Mouse (Mus musculus) spleen, postnatal 14 days (tissue): ENCODE results near the gene Ppp1r21.
A peak's percentile ranks its signal among the peaks of the same experiment; 100 is the strongest.

Source experiments
- DNase-seq, 2 experiments: peaks; one replicate each; pipeline ENCODE4 v3.0.0; 2021 to 2022; ENCODE audit warnings: low spot score in 2 of 2

Ppp1r21 gene

GRCm38 (mm10) chr17:88574811-88575210 lies 44.9 kb downstream of the Ppp1r21 start:
- DNase-seq: no peak

GRCm38 (mm10) chr17:88578522-88579242 lies 48.8 kb downstream of the Ppp1r21 start:
- no peak for DNase-seq

- no peak for DNase-seq
Observed at GRCm38 (mm10) chr17:88580556-88580955, 50.6 kb downstream of the Ppp1r21 start.

GRCm38 (mm10) chr17:88581511-88582021 lies 51.6 kb downstream of the Ppp1r21 start:
- DNase-seq: peak in 1 of 2 experiments; percentile 19

- DNase-seq: no peak
Observed at GRCm38 (mm10) chr17:88582999-88583398, 53.1 kb downstream of the Ppp1r21 start.

GRCm38 (mm10) chr17:88583411-88583810 lies 53.5 kb downstream of the Ppp1r21 start:
- DNase-seq: no peak

GRCm38 (mm10) chr17:88587371-88587770 lies 57.5 kb downstream of the Ppp1r21 start:
- DNase-seq: no peak

GRCm38 (mm10) chr17:88588228-88588627 lies 58.3 kb downstream of the Ppp1r21 start:
- DNase-seq: no peak

GRCm38 (mm10) chr17:88590251-88590650 lies 60.3 kb downstream of the Ppp1r21 start:
- DNase-seq: no peak

GRCm38 (mm10) chr17:88595071-88595470 lies 65.2 kb downstream of the Ppp1r21 start:
- DNase-seq: no peak

GRCm38 (mm10) chr17:88596068-88596467 lies 66.2 kb downstream of the Ppp1r21 start:
- DNase-seq: no peak

- DNase-seq: no peak
Observed at GRCm38 (mm10) chr17:88596544-88597221, 66.8 kb downstream of the Ppp1r21 start.

GRCm38 (mm10) chr17:88597222-88598055 lies 67.5 kb downstream of the Ppp1r21 start, which contains the start of gene Ston1:
TSS of gene Ston1 (plus strand) at chr17:88597684.
- DNase-seq: peak; percentile 37 to 39

GRCm38 (mm10) chr17:88598056-88598420 lies 68.1 kb downstream of the Ppp1r21 start:
- no peak for DNase-seq

GRCm38 (mm10) chr17:88598570-88599368 lies 68.9 kb downstream of the Ppp1r21 start:
- DNase-seq: no peak

- no peak for DNase-seq
Observed at GRCm38 (mm10) chr17:88600492-88601026, 70.6 kb downstream of the Ppp1r21 start.

- no peak for DNase-seq
Observed at GRCm38 (mm10) chr17:88603943-88604342, 74.0 kb downstream of the Ppp1r21 start.

- no peak for DNase-seq
Observed at GRCm38 (mm10) chr17:88606056-88606455, 76.1 kb downstream of the Ppp1r21 start.

- no peak for DNase-seq
Observed at GRCm38 (mm10) chr17:88609361-88609760, 79.4 kb downstream of the Ppp1r21 start.

GRCm38 (mm10) chr17:88611057-88611456 lies 81.1 kb downstream of the Ppp1r21 start:
- DNase-seq: no peak

- no peak for DNase-seq
Observed at GRCm38 (mm10) chr17:88613172-88613571, 83.3 kb downstream of the Ppp1r21 start.
